Mouse (Mus musculus) limb, embryonic 13.5 days (tissue): ENCODE results near the gene Dnaja4. TPM values are rescaled to one million over a fixed set of nuclear protein-coding genes. Genes with fewer than 3 reads are reported as not detected.
"Not testable (repeated sequence)": the region's sequence is repeated elsewhere in the genome, so short reads cannot be mapped to it uniquely, and the experiment has no call there.

Source experiments
- ATAC-seq: fragments of 200-750 bp; cut with Nextera tagmentation; 2 replicates; pipeline ENCODE4 v1.8.0; 2017; ENCODE audit warnings: low read depth, moderate number of reproducible peaks, moderate TSS enrichment; ENCODE audit not compliant: low FRiP score
- H3K27ac ChIP-seq: fragments of 300-500 bp; sonication (generic); 2 replicates; pipeline ENCODE4 v1.5.1; 2015; ENCODE audit warnings: inconsistent platforms, mild to moderate bottlenecking, moderate library complexity
- H3K27me3 ChIP-seq: fragments of 300-500 bp; sonication (generic); 2 replicates; pipeline ENCODE4 v1.6.1; 2015; ENCODE audit warnings: mild to moderate bottlenecking, inconsistent platforms
- H3K36me3 ChIP-seq: fragments of 300-500 bp; sonication (generic); 2 replicates; pipeline ENCODE4 v1.6.1; 2015; ENCODE audit warnings: inconsistent platforms, mild to moderate bottlenecking, moderate library complexity
- H3K4me1 ChIP-seq: fragments of 300-500 bp; sonication (generic); 2 replicates; pipeline ENCODE4 v1.6.1; 2015; ENCODE audit warnings: inconsistent platforms
- H3K4me2 ChIP-seq: fragments of 300-500 bp; sonication (generic); replicated peaks from 2 replicates; pipeline ENCODE4 v1.6.1; 2015; ENCODE audit warnings: inconsistent platforms, mild to moderate bottlenecking, moderate library complexity
- H3K4me3 ChIP-seq: fragments of 300-500 bp; sonication (generic); 2 replicates; pipeline ENCODE4 v1.5.1; 2015; ENCODE audit warnings: moderate library complexity, mild to moderate bottlenecking, inconsistent platforms
- H3K9ac ChIP-seq: fragments of 300-500 bp; sonication (generic); 2 replicates; pipeline ENCODE4 v1.6.1; 2015; ENCODE audit warnings: mild to moderate bottlenecking, inconsistent platforms
- H3K9me3 ChIP-seq: fragments of 300-500 bp; sonication (generic); 2 replicates; pipeline ENCODE4 v1.6.1; 2016; ENCODE audit warnings: inconsistent platforms
- WGBS: fragments of 180-500 bp; shearing (Covaris S2); methylation state at CpG from one replicate; pipeline ENCODE4 v1.1.7; 2015; 5-methylcytosine and 5-hydroxymethylcytosine counted together
- polyA plus RNA-seq: library from polyadenylated mRNA; unstranded; fragments of >200 nt; fragmentation: Nextera tagmentation; extraction: Ambion mirVana; gene quantifications from 2 replicates; pipeline ENCODE4 v1.2.1, GENCODE M21; 2015

Dnaja4 gene
- polyA plus RNA-seq, 1 experiment from 2014 or later = 11.5 TPM

DNA sequence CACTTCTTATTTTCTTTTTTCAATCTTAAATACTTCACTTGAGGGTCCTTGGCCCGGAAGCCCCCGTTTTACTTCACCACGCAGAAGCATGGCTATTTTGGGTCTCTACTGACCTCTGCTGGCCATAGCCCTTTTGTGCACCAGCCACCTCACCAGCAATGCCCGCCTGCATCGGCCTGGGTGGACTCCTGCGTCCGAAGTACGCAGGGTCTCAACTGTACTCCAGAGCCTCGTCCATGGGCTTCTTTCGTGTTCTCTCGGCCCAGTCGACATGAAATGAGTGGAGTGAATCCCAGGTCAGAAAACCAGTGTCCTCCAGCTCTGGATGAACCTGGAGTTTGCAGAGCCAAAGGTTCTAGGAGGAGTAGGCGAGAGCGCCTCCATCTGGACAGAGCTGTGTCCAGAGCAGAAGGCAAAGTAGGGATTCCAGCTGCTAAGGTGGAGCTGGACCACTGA, 22.1 kb upstream of the Dnaja4 start:
- H3K4me3 ChIP-seq = peak overlapping the region; percentile 42
- no peaks in the 10 kb centered on the region for H3K36me3 ChIP-seq
- H3K4me1 ChIP-seq = no peaks in the 10 kb centered on the region
- no peaks in the 10 kb centered on the region for H3K9me3 ChIP-seq
- WGBS = 2% methylated on average over 14 of the region's 14 CpGs
- H3K27me3 ChIP-seq = no peaks in the 10 kb centered on the region
- peak; percentile 71; the same call in 1 of the 2 replicates for ATAC-seq
- peak overlapping the region; percentile 66 for H3K4me2 ChIP-seq
- no peak overlapping the region for H3K27ac ChIP-seq
- H3K9ac ChIP-seq = peak overlapping the region; percentile 65

DNA sequence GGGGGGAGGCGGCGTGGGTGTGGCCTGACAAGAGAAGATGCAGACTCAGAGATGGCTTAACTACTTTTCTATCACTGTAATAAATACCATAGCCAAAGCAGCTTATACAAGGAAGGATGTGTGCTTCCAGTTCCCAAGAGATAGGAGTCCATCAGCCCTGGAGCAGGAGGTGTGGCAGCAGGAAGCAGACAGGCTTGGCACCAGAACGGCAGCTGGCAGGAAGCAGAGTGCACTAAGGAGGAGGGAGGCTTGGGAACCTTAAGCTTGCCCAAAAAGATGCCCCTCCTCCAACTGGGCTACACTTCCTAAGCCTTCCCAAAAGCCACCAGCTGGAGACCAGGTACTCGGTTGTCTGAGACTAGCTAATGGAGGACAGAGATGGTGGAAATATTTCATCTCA, 15.8 kb upstream of the Dnaja4 start:
- H3K4me3 ChIP-seq = no peak overlapping the region
- H3K27ac ChIP-seq = no peak overlapping the region
- WGBS = 57% methylated on average over 2 of the region's 4 CpGs
- H3K9ac ChIP-seq = no peak overlapping the region
- no peaks in the 10 kb centered on the region for H3K27me3 ChIP-seq
- H3K4me2 ChIP-seq = no peak overlapping the region
- no peaks in the 10 kb centered on the region for H3K9me3 ChIP-seq
- ATAC-seq = no peak
- no peaks in the 10 kb centered on the region for H3K4me1 ChIP-seq
- H3K36me3 ChIP-seq = no peaks in the 10 kb centered on the region

DNA sequence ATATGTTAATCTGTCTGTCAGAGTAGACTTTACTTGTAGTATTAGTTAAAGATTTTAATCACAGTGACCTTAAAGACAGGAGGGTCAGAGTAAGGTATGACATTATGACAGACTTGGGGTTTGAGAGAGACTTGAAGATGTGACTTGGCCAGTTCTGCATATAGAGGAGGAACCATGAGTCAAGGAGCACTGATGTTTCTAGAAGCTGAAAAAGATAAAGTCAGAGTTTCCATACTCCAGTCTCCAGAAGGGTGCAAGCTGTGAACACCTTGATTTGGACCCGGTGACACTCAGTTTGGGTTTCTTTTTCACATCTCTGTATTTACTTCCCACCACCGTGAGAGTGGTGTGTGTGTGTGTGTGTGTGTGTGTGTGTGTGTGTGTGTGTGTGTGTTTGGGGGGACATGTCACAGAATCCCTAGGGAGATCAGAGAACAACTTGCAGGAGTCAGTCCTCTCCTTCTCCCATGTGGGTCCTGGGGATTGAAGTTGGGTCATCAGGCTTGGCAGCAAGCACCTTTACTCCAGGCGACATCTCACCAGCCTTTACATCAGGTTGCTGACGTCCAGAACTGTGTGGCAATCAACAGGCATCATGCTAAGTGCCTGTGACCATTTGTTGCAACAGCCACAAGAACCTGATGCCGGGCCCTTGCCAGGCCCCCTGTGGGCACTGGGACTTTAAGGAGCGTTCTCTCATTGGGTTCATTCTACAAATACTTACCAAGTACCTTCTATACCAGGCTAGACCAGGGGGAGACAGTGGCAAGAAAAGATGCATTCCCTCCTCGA, 14.7 kb upstream of the Dnaja4 start:
- ATAC-seq = no peak
- Histone ChIP-seq H3K27ac (no peak overlapping the region), H3K4me1 (no peaks in the 10 kb centered on the region), H3K9ac (no peak overlapping the region), H3K27me3 (no peaks in the 10 kb centered on the region; the same call in 1 of the 2 replicates), H3K4me3 (no peak overlapping the region), H3K9me3 (no peaks in the 10 kb centered on the region), H3K4me2 (no peak overlapping the region), H3K36me3 (no peaks in the 10 kb centered on the region)
- WGBS = 63% methylated on average over 7 of the region's 7 CpGs

DNA sequence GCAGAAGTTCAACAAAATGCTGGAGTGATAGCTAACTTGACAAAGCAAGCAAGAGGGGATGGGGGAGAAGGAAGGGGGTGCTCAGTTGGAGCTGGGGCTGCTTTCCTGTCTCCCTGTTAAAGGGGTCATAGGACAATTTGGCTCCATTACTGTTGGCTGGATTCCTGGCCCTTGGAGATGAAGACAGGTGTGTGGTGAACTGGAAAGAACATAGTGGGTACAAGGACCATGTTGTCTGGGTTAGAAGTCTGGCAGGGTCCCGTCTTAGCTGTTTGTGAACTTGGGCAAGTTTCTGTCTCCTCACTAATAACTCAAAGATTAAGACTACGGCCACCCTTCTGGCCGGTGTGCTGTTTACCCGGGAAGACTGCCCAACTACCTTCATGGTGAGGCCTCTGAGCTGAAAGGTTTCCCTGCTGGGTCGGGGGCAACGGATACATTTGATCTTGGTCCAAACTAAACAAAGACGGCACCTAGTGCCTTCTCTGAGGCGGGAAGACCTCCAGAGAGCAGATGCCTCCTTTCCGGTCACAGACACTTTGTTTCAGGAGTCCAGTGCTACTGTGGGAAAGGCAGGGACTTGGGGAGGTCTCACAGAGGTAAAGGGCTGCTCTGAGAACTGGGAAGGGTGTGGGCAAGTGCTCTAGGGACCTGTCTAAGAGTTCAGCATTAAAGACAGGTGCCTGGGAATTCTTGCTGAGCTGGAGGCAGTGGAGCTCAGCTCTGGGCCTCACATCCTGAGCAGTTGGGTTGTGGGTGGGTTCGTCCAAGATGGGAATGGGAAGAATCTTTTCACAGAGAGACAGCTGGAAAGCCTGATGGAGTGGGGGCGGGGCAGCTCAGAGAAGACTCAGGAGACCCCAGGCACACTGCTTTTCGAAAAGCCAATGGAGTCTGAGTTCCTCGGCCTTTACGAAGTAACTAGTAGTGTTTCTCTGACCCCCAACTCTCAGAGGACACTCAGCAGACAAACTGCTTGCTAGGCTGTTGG, 11.1 kb upstream of the Dnaja4 start:
- Histone ChIP-seq H3K4me3 (no peak overlapping the region), H3K27ac (no peak overlapping the region), H3K27me3 (peaks cover 9% of the 10 kb centered on the region), H3K4me1 (no peaks in the 10 kb centered on the region), H3K36me3 (no peaks in the 10 kb centered on the region), H3K9me3 (no peaks in the 10 kb centered on the region), H3K4me2 (no peak overlapping the region), H3K9ac (no peak overlapping the region)
- 64% methylated on average over 14 of the region's 14 CpGs for WGBS
- ATAC-seq = no peak

DNA sequence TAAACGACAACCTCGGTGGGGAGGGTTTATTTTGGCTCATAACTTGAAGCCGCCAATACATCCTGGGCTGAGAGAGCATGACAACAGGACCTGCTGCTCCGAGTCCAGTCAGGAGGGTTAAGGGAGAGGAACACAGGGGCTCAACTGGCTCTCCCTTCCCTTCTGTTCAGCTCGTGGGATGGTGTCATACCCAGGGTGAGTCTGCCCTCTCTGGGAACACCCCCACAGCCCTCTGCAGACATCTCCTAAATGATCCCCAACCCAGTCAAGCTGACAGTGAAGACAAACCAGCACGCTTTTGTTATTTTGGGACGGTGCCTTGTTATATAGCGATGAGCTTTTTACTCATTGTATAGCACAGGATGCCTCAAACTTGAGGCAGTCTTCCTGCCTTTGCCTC, 9.2 kb upstream of the Dnaja4 start:
- peaks cover 13% of the 10 kb centered on the region for H3K27me3 ChIP-seq
- 73% methylated on average over 8 of the region's 8 CpGs for WGBS
- no peak overlapping the region for H3K4me2 ChIP-seq
- H3K36me3 ChIP-seq = no peaks in the 10 kb centered on the region
- H3K9ac ChIP-seq = no peak overlapping the region
- H3K27ac ChIP-seq = no peak overlapping the region
- no peaks in the 10 kb centered on the region for H3K9me3 ChIP-seq
- H3K4me3 ChIP-seq = no peak overlapping the region
- ATAC-seq = no peak
- no peaks in the 10 kb centered on the region for H3K4me1 ChIP-seq

DNA sequence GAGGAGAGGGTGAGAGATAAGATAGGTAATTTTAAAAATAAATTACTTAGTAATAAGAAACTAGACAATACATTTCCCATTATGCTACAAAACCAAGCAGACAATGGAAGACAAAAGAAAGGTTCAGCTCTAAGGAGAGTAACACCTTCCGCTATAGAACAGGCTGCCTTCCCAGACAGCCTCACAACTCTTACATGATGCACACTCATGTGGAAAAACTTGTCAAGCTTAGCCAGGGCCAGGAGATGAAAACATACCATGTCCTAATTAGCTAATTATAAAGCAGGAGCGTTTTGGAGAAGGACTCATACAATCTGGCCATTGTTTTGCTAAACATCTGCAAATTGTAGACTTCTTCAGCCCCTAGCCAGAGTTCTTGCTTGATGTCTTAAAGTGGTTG, 8.0 kb upstream of the Dnaja4 start:
- H3K4me2 ChIP-seq = not testable (repeated sequence)
- 75% methylated on average over 2 of the region's 2 CpGs for WGBS

DNA sequence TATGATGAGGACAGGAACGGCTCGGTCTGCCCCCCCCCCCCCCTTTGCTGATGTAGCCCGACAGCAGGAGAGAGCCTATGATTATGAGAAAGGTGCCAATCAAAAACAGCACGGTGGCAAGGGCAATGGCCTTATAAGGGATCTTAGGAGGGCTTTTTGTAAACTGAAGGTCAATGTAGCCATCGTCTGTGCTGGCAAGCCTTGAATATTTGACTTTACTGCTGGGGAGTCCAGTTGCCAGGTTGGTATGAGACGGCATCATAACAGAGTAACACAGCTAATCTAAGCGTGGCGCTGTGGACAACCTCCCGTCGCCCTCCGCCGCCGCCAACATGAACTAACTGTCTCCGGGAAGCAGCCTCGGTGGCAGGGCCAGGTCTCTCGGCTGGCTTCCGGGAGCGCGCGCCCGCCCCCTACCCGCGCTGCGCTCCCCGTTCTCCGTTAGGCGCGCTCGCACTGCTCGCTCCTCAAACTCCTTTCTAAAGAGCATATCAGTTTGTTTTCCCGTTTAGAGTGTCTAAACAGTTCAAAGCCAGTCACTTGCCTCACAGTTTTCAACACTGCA, 7.3 kb upstream of the Dnaja4 start:
- peak overlapping the region; percentile 67 for H3K4me2 ChIP-seq
- WGBS = 4% methylated on average over 31 of the region's 31 CpGs
- peak overlapping the region; percentile 38 for H3K4me3 ChIP-seq
- H3K36me3 ChIP-seq, ATAC-seq, H3K27ac ChIP-seq, H3K9me3 ChIP-seq, H3K4me1 ChIP-seq: not testable (repeated sequence)
- peak overlapping the region; percentile 56 for H3K9ac ChIP-seq
- peaks cover 13% of the 10 kb centered on the region for H3K27me3 ChIP-seq

More for the DNA sequence above, 8.0 kb upstream of the Dnaja4 start:
- H3K9me3 ChIP-seq, ATAC-seq, H3K9ac ChIP-seq, H3K36me3 ChIP-seq, H3K4me3 ChIP-seq, H3K27ac ChIP-seq, H3K4me1 ChIP-seq: not testable (repeated sequence)
- H3K27me3 ChIP-seq = peaks cover 13% of the 10 kb centered on the region

DNA sequence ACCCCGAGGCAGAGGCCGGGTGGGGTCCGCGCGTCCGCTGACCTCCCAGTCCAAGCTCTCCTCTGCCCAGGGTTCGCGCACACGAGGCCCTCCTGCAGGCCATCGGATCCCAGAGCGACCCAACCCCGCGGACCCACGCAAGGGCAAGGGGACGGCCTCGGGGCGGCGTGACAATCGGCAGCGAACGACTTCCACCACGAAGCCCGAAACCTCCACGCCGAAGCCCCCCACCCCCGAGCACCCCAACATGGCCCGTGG, 343 bp downstream of the Dnaja4 start:
- H3K36me3 ChIP-seq = no peaks in the 10 kb centered on the region
- 5% methylated on average over 27 of the region's 27 CpGs for WGBS
- H3K27me3 ChIP-seq = peaks cover 29% of the 10 kb centered on the region
- H3K4me3 ChIP-seq = peak overlapping the region; percentile 74
- no peaks in the 10 kb centered on the region for H3K9me3 ChIP-seq
- H3K4me2 ChIP-seq = peak overlapping the region; percentile 95
- peaks cover 20% of the 10 kb centered on the region; the same call in 1 of the 2 replicates for H3K4me1 ChIP-seq
- no peak overlapping the region for H3K27ac ChIP-seq
- peak; percentile 55; the same call in 1 of the 2 replicates for ATAC-seq
- H3K9ac ChIP-seq = peak overlapping the region; percentile 84

DNA sequence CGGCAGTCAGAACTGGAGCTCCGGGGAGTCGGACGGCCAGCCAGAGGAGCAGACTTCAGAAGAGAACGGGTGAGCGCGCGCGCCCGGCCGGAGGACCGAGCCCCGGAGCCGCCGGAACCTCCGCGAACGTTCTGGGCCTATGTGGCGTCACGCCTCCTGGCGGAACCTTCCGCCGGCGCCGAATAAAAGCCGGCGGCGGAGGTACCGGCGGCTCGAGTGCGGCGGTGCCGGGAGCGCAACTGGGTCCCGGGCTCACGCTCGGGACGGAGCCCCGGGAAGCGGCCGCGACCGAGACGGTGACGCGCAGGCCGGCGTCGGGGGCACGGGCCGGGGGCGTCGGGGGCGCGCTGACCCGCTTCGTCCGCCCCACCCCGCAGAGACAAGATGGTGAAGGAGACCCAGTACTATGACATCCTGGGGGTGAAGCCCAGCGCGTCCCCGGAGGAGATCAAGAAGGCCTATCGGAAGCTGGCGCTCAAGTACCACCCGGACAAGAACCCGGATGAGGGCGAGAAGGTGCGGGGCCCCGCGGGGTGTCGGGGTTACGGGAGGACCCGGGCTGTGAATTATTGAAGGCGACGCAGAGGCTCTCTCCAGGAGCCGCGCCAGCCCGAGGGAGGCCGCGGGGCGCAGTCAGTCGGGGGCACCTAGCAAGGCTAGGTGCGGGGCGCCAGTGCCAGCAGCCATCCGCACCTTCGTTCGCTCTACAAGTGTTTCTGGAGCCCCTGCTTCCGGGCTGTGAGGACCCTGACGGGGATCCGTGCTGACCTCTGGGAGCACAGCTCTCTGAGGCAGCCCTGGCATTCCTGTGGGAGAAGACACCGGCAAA, 886 bp downstream of the Dnaja4 start:
- Histone ChIP-seq H3K27ac (no peak overlapping the region; the same call in 1 of the 2 replicates), H3K4me3 (peak overlapping the region; percentile 74), H3K36me3 (no peaks in the 10 kb centered on the region), H3K9me3 (no peaks in the 10 kb centered on the region), H3K27me3 (peaks cover 29% of the 10 kb centered on the region), H3K4me2 (peak overlapping the region; percentile 95), H3K9ac (peak overlapping the region; percentile 84), H3K4me1 (peaks cover 21% of the 10 kb centered on the region; the same call in 1 of the 2 replicates)
- under 1% methylated on average over 92 of the region's 92 CpGs for WGBS
- ATAC-seq = peak; percentile 60

DNA sequence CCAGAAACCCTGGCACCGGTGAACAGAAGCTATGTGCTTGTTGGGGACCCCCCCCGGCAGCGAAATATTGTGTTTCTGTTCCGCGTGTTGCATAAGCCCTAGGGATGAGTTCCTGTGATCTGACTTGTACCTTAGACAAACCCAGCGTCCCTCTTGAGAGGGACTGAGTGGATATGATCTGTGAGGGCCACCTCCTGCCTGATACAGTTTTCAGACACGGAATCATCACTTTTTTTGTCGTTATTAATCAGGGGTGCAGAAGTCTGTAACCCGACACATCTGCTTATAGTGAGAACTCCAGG, 1.5 kb downstream of the Dnaja4 start:
- peak overlapping the region; percentile 84 for H3K9ac ChIP-seq
- H3K27ac ChIP-seq = no peak overlapping the region; the same call in 1 of the 2 replicates
- peak overlapping the region; percentile 74 for H3K4me3 ChIP-seq
- 16% methylated on average over 9 of the region's 9 CpGs for WGBS
- no peaks in the 10 kb centered on the region for H3K9me3 ChIP-seq
- H3K4me2 ChIP-seq = peak overlapping the region; percentile 95
- no peak for ATAC-seq
- H3K4me1 ChIP-seq = peaks cover 22% of the 10 kb centered on the region; the same call in 1 of the 2 replicates
- H3K36me3 ChIP-seq = no peaks in the 10 kb centered on the region
- H3K27me3 ChIP-seq = peaks cover 29% of the 10 kb centered on the region

DNA sequence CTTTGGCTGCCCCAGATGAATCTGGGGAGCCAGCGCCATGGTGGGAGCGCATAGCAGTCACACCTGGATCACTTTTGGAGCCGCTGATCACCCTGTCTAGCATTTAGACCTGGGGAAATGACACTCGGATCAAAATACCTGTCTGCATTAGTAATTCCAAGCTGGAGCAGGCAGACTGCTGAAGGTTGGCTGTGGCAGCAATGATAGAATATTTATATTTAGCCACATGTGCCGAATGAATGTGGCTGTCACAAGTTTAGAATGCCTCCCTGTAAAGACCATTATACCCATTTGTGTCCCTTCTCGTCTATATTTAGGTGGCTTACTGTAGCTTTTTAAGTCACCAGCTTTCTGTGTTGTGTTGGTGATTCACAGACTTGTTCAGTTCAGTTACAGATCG, 2.1 kb downstream of the Dnaja4 start:
- H3K27ac ChIP-seq = no peak overlapping the region
- 75% methylated on average over 7 of the region's 7 CpGs for WGBS
- peaks cover 28% of the 10 kb centered on the region; the same call in 1 of the 2 replicates for H3K4me1 ChIP-seq
- peak overlapping the region; percentile 74 for H3K4me3 ChIP-seq
- peaks cover 29% of the 10 kb centered on the region for H3K27me3 ChIP-seq
- ATAC-seq = no peak
- H3K9me3 ChIP-seq = no peaks in the 10 kb centered on the region
- H3K36me3 ChIP-seq = no peaks in the 10 kb centered on the region
- no peak overlapping the region for H3K9ac ChIP-seq
- peak overlapping the region; percentile 95 for H3K4me2 ChIP-seq
